Mouse (Mus musculus) brain, adult 2 months (tissue): ENCODE data around the gene Pfkfb4.

Experiments used
- DNase-seq: peaks from one replicate; pipeline ENCODE4 v3.0.0; 2011; ENCODE audit warnings: low read depth, low spot score

Pfkfb4 gene

DNA sequence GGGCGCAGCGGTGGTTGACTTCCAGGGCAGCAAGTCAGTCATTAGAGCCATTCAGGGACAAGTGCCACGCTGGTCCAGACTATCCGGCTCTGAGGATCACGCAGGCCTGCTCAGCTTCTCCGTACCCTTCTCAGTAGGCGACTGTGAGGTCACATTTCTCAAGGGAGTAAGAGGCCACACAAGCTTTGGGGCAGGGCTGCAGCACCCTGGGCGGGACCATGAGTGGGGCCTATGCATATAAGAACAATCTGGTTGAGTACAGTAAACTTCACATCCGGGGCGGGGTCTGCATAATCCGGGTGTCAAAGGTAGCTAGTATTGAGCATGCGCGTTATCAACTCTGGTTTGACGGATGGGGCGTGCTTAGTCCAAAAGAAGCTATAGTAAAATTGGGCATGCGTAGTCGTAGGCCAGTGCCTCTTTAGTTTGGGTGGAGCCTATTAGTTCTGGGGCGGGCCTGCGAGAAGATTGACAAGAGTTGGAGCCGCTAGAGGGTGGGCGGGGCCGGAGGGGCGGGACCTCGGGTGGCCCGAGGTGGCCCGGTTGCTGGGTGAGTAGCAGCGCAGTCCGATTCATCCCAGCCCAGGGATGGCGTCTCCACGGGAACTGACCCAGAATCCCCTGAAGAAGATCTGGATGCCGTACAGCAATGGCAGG is at the start of gene Pfkfb4:
Pfkfb4 (plus strand) TSS at position 351 of the 657 bp plus-strand sequence.
- DNase-seq = peak; percentile 99

DNA sequence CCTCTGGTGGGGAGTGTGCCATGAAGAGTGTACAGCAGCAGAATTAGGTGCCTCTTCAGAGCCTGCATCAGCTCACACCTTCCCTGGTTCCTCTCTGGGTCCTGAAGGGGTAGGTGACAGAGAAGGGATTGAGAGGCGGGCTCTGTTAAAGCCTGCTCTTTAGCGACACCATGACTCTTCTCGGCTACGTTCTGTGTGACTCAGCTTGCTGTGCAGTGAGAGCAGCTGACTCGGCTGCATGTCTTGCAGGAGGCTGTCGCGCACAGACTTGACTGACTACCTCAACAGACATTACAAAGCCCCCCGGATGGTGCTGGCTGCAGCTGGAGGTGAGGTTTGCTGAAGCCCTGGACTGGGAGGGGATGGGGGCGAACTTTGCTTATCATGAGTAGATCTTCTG is 46.5 kb upstream of the Pfkfb4 start:
- DNase-seq = peak; percentile 80

DNA sequence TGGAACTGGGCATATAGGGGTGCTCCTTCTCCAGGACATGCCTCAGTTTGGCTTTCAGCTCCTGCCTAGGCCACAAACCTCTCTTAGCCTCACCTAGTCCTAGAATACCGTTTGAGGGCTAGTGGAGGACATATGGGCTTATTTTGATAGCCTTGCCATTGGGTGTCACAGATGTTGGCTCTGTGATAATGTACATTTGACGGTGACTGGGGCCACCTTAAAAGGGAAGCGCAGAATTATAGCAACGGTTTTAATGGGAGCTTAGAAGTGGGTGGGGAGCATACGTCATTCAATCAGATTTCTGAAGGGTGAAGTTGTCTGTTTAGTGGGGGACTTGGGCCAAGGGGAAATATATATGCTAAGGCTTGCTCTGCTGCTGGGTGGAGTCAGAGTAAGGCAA is 46.0 kb upstream of the Pfkfb4 start:
- DNase-seq = no peak

DNA sequence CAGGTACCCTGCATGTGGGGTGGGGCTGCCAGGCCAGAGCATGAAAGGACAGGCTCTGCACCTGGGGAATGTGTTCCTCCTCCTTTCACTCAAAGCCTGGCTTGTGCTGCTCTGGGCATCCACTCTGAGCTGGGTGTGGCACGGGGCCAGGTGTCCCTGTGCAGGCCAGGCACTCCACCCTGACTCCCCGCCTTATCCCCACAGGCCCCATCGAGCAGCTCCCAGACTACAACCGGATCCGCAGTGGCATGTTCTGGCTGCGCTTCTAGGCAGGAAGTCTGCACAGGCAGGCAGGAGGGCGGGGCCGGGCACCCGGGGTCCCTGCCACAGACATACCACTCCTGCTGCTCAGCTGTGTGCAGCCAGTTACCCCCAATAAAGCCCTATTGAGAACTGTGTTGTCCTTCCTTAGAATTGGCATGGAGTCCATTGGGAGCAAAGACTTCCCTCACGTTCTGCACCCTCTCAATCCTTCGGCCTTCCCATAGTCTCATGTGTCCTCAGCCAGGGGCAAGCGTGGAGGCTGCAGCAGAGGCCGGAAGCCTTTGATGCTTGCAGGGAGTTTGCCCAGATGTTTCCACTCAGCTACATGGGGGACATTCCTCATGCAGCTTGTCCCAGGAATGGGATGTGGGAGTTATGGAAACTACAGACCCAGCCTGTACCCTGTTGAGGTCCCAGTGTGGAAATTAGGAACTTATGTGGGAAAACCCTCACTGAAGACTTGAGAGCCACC is 42.2 kb upstream of the Pfkfb4 start:
- no peak for DNase-seq

DNA sequence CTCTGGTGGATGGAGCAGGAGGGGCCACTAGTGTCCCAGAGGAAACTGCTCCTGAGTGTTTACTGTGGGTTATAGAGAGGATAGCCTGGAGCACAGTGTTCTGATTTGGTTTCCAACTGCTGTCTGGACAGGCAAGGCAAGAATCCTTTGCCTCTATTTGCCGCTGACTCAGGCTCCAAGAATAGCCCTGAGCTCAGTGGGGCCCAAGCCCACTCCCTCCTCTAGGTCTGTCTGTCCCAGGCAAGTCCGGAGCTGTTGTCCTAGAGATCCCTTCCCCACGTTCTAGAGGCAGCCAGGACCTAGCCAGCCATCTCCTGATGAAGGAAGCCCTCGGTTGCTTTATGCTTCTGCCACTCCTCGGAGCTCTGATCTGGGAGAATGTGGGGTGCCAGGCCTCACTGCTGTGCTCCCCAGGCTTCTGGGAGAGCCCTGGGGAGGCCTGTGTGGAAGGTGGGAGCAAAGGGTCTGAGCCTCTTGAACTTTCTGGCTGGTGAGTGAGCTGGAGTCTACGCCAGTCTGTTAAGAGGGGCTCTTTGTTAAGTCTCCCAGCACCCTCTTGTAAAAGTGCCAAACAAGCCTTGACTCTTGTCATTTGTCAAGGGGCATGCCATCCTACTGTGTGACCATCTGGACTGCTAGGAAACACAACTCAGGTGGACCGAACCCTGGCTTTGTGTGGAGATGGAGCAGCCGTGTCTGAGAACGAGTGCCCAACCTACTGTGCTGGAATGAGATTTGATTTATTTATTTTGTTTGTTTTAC is 41.4 kb upstream of the Pfkfb4 start:
- peak; percentile 49 for DNase-seq

DNA sequence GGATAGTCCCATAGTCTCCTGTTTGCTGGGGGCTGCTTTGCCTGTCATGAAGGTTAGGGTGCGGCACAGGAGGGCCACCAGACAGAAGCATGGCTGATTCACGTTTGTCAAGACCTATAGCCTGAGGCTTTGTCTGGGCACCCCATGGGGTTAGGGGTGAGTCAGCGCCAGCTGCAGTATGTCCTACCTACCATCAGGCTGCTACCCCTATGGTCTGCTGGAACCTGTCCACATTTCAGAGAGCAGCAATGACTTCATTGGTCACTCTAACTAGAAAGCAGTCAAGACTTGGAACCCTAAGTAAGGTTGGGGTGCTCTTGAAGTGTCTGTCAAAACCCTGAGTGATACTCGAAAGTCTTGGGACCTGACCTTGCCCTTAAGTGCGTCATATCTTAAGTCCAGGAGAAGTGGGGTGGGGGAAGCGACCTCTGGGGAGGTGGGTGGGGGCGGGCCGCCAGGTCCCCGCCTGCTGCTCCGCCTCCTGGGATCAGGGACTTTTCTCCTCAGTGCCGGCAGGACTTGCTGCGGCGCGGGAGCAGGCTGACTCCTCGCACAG is 38.4 kb upstream of the Pfkfb4 start, which contains the start of gene Col7a1:
Col7a1 (plus strand) TSS at position 506 of the 556 bp plus-strand sequence.
- DNase-seq = no peak

DNA sequence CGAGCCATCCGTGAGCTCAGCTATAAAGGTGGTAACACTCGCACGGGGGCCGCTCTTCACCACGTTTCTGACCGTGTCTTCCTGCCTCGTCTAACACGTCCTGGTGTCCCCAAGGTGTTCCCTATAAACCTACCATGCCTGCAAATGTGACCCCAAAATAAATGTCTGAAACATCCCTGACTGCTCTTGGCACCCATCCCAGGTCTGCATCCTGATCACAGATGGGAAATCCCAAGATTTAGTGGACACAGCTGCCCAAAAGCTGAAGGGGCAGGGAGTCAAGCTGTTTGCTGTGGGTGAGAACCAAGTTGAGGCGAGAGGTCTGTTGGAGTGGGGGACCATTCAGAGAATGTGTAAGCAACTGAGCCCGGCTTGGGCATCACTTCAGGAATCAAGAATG is 36.3 kb upstream of the Pfkfb4 start:
- no peak for DNase-seq

DNA sequence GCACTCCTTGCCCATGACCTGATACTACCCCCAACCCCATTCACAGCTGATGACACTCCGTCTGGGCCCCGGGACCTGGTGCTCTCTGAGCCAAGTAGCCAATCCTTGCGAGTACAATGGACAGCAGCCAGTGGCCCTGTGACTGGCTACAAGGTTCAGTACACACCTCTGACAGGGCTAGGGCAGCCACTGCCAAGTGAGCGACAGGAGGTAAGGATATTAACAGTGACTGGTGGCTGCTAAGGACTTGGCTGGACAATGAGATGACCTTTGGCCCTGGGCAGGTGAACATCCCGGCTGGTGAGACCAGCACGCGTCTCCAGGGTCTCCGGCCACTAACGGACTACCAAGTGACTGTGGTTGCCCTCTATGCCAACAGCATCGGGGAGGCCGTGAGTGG is 35.7 kb upstream of the Pfkfb4 start:
- DNase-seq = no peak

DNA sequence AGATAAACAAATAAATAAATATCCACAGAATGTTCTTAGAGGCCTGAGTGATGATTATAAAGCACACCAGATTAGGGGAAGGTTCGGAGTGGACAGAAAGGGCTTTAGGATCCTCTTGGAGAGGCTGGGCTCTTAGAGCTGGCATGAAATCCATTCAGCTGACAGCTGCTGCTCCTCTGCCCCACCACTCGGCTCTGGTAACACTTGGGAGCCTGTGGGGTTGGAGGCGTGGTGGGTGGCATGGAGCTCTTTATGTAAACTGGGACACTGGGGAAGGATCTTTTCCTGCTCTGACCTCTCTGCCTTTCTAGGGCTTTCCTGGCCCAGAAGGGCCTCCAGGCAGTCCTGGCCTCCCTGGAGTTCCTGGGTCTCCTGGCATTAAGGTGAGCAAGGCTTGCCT is 28.0 kb upstream of the Pfkfb4 start:
- no peak for DNase-seq

DNA sequence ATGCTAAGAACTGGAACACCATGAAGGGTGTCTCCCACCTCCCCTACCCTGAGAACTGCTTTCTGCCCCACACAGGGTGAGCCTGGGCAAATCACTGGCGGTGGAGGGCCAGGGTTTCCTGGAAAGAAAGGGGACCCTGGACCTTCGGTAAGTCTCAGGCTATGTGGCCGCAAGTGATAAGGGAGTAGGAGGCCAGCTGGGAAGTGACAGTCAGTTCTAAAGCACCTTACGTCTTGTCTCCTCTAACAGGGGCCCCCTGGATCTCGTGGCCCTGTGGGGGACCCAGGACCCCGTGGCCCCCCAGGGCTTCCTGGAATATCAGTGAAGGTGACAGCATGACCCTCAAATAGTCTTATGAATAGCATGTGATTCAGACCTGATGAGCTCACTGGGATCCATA is 27.2 kb upstream of the Pfkfb4 start:
- no peak for DNase-seq

DNA sequence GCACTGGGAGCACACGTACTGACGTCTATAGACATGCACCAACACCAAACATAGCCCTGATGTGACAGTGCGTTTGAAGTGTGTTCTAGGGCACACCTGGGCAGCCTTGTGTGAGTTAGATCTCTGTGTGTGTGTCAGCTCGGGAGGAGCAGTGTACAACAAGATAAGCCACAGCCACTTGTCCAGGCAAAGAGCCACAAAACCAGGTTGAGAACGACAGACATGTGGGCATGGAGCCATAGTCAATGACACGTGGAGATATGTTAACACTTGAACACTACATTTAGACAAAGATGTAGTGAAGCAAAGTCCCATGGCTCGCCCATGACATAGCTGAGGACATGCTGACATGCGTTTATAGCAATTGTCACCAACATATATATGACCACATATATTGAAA is 21.0 kb upstream of the Pfkfb4 start:
- no peak for DNase-seq

DNA sequence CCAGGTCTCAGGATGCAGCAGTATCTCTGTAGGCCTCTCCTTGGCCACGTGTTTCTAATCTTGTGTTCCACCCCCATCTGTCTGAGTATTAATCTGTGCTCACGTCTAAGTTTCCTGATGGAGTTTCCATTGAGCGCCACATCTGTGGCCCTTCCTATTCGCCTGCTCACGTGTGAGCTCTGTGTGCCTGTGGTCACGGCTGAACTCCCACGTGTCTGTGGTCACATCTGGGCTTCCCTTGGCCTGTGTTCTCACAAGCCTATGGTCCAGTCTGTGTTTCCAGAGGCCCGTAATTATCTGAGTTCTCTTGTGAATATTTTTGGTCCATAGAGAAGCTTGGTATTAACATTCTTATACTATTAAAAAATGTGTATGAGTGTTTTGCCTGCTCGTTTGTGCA is 15.1 kb upstream of the Pfkfb4 start:
- no peak for DNase-seq

DNA sequence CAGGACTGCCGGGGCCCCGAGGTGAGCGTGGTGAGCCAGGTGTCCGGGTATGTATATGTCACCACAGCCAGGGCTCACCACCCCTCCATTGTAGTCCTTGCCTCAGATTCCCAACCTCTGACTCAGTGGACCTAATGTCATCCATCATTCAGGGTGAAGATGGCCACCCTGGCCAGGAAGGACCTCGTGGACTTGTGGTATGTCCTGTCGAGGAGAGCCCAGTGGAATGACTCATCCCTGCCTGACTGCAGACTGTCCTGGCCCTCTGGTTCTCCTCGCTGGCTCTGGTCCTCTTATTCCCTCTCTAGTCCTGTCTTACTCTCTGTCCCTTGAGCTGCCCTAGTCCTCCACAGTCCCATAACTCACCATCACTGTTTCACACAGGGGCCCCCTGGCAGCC is 13.6 kb upstream of the Pfkfb4 start:
- DNase-seq = no peak

DNA sequence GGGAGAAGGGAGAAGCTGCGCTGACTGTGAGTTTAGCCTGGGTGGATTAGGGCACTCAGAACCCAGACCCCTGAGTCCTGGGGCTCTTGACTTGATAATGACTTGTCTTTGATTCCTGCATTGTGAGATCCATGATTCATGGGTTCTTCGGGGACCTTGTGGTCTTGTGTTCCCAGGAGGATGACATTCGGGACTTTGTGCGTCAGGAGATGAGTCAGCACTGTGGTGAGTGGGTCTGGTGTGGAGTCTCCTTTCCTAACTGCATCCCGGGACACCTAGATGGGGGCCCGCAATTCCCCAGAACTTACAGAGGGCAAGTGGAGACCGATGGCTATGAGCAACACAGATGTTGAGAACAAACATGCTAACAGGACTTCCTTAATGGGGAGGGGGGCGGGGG is 9.1 kb upstream of the Pfkfb4 start:
- DNase-seq = peak; percentile 33

DNA sequence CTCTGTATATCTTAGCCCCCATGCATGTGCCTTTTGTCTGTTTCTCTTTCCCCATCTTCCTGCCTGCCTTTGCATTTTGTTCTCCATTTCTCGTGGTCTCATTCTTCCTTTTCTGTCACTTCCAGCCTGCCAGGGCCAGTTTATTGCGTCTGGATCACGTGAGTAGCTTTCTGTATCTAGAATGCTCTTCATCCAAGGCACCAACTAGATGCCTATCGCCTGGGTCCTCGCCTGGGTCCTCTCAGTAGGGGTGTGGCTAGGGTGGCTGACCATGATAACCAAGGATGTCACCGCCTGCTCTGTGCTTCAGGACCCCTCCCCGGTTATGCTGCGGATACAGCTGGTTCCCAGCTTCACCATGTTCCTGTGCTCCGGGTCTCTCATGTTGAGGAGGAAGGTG is 8.4 kb upstream of the Pfkfb4 start:
- DNase-seq = no peak

DNA sequence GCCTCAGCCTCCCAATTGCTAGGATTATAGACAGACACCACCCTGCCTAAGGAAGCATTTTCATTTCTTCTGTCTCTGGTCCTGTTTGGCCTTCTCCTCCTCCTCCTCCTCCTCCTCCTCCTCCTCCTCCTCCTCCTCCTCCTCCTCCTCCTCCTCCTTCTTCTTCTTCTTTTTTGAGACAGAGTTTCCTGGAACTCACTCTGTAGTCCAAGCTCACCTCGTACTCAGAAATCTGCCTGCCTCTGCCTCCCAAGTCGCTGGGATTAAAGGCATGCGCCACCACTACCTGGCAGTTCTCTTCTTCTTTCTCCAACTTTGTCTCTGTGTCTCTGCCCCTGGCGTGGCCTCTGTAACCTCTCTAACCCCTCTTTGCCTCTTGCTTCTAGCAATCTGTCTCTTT is 5.9 kb upstream of the Pfkfb4 start, which contains the start of gene Ucn2:
Ucn2 (plus strand) TSS at position 301 of the 400 bp plus-strand sequence.
- no peak for DNase-seq

DNA sequence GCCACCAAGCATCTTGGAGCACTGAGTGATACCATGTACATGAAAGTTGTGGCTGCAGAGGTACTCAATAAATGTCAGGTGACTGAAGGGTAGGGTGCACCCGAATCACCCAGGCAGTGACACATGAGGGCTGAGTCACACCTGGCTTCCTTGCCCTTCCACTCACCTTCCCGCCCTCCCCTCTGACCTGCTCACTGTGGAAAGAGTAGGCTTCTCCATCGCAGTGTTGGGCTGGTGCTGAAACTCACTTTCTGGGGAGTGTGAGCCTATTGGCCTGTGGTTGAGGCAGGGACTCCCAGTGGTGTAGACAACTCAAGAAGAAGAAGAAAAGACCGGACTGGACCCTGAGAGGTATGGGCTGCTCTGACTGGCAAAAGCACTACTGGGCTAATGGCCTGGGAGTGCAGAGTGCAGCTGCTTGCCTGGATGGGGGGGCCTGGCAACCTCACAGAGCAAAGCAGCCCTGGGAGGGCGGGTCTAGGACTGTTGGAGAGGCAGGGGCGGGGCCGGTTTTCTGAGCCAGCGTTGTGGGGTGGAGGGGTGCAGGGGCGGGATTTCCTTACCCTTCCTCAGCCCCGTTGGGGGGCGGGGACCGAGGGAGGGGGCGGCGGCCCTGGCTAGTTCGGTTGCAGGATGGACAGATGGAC is 3.8 kb upstream of the Pfkfb4 start:
- DNase-seq = no peak

DNA sequence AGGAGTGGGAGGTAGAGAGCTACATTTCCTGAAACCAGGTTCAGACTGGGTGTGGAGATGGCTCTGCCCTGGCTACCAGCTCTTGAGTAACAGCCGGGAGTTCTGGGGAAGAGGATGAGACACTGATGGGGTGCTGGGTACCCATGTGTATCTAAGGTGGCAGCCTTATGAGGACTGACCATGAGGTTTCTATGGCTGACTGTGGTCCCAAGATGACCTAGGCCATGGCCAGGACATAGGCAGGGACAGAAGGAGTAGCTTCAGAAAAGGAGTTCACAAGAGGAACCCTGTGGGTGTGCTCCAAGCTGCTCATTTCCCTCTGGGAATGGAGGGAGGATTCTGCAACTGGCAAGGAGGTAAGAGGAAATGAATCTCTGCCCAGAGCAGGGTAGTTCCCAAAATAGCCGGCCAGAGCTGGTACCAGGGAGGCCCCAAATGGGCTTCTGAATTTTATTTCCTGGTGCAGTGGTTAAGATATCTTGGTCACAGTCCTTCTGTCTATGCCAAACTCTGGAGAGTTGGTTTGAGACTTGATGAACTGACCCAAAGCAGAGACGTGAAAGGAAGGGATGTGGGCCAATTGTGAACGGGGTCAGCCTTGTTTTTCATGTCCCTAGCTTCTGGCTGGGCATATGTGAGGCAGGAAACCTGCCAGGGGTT is 1.6 kb upstream of the Pfkfb4 start:
- peak; percentile 57 for DNase-seq

DNA sequence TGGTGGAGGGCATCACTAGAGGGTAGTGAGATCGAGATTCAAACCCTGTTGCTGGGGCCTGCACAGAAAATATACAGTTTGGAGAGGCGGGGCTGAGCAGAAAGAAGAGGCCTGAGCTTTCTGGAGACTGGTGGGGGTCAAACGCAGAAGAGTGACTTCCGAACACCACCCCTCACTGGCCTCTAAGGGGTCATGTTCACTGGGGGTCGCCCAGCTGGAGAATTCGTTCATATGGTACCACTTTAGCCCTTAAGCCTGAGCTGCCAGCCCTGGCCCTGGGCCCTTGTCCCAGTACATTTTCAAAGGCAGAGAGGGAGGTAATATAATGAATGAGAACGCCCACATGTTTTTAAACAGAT is 1.1 kb upstream of the Pfkfb4 start:
- no peak for DNase-seq

DNA sequence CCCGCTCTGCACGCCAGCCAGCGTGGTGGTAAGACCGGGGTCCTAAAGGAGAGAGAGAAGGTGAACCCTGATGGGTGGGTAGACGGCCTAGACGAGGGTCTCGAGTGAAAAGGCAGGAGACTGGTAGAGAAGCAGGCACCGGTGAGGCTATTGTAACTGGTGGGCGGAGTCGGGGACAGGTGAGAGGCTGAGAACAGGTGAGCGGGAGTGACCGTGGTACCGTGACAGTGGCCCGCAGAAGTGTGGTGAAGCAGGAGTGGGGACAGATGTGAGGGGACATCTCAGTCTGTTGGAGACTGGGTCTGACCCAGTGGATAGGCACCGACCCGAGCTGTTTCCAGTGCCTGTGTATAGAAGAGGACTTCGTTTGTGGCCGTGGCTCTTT is 499 bp downstream of the Pfkfb4 start:
- no peak for DNase-seq

DNA sequence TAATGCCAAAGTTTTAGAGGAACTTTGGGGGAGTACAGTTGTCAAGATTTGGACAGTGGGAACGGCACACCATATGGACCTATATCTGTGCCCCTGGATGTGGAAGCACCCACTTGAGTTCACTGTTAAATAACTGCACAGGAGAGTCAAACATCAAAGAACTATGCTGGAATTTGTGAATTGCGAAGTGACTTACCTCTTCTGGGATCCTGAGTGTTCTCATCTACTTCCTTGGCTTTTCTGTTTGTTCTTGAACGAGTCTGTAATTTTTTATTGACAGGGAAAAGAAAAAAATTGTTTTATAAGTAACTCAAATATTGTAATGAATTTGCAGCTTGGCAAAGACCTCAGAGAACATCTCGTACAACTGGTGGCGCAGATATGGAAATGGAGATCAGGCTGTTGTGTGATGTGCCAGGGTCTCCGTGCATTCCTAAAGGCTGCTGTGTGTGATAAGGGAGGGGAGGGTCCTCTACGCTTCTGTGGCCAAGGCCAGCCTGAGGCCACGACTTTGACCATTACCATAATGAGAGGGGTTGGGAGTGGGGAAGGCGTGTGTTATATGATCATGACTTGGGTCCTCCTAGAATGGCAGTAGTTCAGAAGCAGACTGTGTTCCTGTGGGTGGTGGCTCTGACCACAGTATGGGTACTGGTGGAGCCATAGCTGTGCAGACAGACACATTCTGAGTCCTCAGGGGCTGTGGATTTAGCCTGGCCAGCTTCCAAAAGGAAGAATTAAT is 1.2 kb downstream of the Pfkfb4 start:
- no peak for DNase-seq
